Mouse (Mus musculus) forebrain, embryonic 10.5 days (tissue): ENCODE results near the gene Ugt1a5. TPM values are rescaled to one million over a fixed set of nuclear protein-coding genes. Genes with fewer than 3 reads are reported as not detected.

ENCODE experiments used
- DNase-seq: peaks from one replicate; pipeline ENCODE4 v3.0.0-alpha.2; 2017; ENCODE audit warnings: low spot score; ENCODE audit errors: extremely low spot score
- H3K27ac ChIP-seq: fragments of 300-500 bp; sonication (generic); 2 replicates; pipeline ENCODE4 v1.5.1; 2016; ENCODE audit warnings: mild to moderate bottlenecking
- H3K27me3 ChIP-seq: fragments of 300-500 bp; sonication (generic); 2 replicates; pipeline ENCODE4 v1.6.1; 2016; ENCODE audit warnings: mild to moderate bottlenecking; ENCODE audit not compliant: poor library complexity, severe bottlenecking
- H3K36me3 ChIP-seq: fragments of 300-500 bp; sonication (generic); replicated peaks from 2 replicates; pipeline ENCODE4 v1.6.1; 2016; ENCODE audit warnings: mild to moderate bottlenecking, moderate library complexity
- H3K4me1 ChIP-seq: fragments of 300-500 bp; sonication (generic); 2 replicates; pipeline ENCODE4 v1.6.1; 2016
- H3K4me3 ChIP-seq: fragments of 300-500 bp; sonication (generic); 2 replicates; pipeline ENCODE4 v1.5.1; 2016; ENCODE audit warnings: mild to moderate bottlenecking, moderate library complexity
- H3K9me3 ChIP-seq: fragments of 300-500 bp; sonication (generic); 2 replicates; pipeline ENCODE4 v1.6.1; 2016; ENCODE audit warnings: mild to moderate bottlenecking, moderate library complexity
- WGBS: fragments of 180-500 bp; shearing (Covaris S2); methylation state at CpG from one replicate; pipeline ENCODE4 v1.1.7; 2016; 5-methylcytosine and 5-hydroxymethylcytosine counted together
- polyA plus RNA-seq: library from polyadenylated mRNA; unstranded; fragments of >200 nt; fragmentation: Nextera tagmentation; extraction: Ambion mirVana; gene quantifications from 2 replicates; pipeline ENCODE4 v1.2.1, GENCODE M21; 2016

The Ugt1a5 gene
- polyA plus RNA-seq, 1 experiment from 2014 or later: not detected

DNA sequence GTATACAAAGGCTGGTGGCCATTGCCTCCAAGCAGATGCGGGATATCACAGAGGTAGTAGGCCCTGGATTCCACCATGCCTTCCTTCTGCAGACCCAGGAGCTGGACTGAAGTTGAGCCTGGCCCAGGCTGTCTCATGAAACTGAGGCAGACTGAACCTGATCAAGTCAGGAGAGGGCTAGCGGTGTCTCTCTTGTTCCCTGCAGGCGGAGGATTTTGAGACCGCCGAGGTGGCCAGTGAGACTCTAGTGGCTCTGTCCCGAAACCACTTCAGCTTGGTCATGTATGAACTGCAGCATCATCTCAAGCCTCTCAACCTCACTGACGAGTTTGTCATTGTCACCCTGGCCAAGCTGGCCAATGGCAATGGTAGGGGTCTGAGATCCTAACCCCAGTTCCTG, 64.6 kb downstream of the Ugt1a5 start:
- 75% methylated on average over 7 of the region's 7 CpGs for WGBS
- no peak overlapping the region for H3K4me3 ChIP-seq
- peaks cover 100% of the 10 kb centered on the region for H3K9me3 ChIP-seq
- no peak for DNase-seq
- no peak overlapping the region for H3K27ac ChIP-seq
- H3K4me1 ChIP-seq: no peaks in the 10 kb centered on the region
- H3K36me3 ChIP-seq: no peaks in the 10 kb centered on the region
- no peaks in the 10 kb centered on the region for H3K27me3 ChIP-seq

DNA sequence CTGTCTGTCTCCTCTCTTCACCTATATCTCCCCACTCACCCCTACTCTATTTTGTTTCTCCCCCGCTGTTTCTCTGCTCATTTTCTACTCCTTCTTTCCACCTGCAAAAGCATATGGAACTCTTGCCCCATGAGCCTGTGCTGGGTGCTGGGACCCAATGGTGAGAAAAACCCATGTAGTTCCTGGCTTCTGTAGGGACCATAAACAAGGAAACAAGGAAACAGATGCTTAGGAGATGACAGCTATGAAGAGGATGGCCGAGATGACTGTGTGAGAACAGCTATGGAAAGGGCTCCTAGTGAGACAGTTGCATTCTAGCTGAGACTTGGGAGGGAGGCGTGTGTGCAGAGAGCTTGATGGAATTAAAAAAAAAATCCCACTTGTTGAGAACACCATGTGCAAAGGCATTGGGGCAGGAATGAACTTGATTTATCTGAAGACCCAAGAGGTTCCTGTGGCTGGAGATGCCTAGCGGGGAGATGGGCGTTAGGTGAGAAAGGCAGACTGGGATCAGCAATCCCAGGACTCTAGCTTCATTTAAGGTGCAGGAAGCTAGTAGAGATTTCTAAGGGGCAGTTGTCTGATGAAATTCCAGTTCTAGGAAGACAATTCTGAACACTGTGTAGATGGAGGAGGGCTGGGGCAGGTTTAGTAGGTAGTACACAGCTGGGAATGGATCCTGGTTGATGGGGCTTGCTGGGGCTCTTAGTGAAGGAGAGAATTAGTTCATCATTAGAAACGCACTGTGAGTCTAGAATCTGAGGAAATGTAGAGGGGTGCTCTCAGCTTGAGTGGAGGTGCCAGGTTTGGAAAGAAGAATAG, 65.4 kb downstream of the Ugt1a5 start:
- Histone ChIP-seq H3K27ac (no peak overlapping the region), H3K27me3 (no peaks in the 10 kb centered on the region), H3K4me3 (no peak overlapping the region), H3K9me3 (peaks cover 100% of the 10 kb centered on the region), H3K4me1 (no peaks in the 10 kb centered on the region), H3K36me3 (no peaks in the 10 kb centered on the region)
- no peak for DNase-seq
- WGBS: 80% methylated on average over 6 of the region's 6 CpGs

DNA sequence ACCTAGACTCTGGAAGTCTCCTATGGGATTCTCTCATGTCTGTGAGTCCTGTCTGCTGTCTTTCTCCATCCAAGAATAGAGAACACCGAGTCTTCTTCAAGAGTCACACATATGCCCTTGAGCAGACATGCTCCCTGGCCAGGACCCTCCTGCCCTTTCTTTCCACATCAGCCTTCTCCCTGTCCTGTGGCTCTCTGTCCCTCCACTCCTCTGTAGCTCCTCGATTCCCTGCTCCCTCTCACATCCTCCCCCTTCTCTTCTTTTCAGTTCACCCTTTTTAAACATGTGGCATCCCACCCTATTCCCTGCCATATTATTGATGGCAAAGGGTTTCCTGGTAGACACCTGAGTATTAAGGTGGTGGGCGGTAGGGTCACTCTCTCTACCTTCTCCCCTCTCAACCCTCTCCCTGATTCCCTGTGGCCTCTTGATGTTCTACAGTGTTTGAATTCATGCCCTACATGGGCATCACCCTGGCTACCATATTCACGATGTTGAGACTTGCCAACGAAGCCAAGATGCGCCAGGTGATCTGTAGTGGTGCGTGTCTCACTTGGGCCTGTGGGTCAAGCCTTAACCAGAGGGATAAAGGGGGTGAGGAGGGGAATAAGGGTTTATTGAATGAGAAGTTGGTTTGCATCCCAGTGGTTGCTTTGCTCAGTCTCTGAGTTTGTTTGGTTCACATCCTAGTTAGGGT, 66.1 kb downstream of the Ugt1a5 start:
- H3K36me3 ChIP-seq: no peaks in the 10 kb centered on the region
- H3K4me1 ChIP-seq: no peaks in the 10 kb centered on the region
- H3K27ac ChIP-seq: no peak overlapping the region
- DNase-seq: no peak
- H3K4me3 ChIP-seq: no peak overlapping the region
- WGBS: 72% methylated on average over 7 of the region's 7 CpGs
- H3K9me3 ChIP-seq: peaks cover 98% of the 10 kb centered on the region
- no peaks in the 10 kb centered on the region for H3K27me3 ChIP-seq

- 56% methylated on average over 3 of the region's 3 CpGs for WGBS
- Histone ChIP-seq H3K4me1 (no peaks in the 10 kb centered on the region), H3K27me3 (no peaks in the 10 kb centered on the region)
These were observed 67.0 kb downstream of the Ugt1a5 start for GRCm38 (mm10) chr1:88232664-88233380.

GRCm38 (mm10) chr1:88233421-88234247, 67.8 kb downstream of the Ugt1a5 start:
- 74% methylated on average over 14 of the region's 14 CpGs for WGBS
- H3K27me3 ChIP-seq: no peaks in the 10 kb centered on the region
- H3K36me3 ChIP-seq: no peaks in the 10 kb centered on the region
- H3K4me1 ChIP-seq: no peaks in the 10 kb centered on the region
- H3K9me3 ChIP-seq: peaks cover 98% of the 10 kb centered on the region
- no peak overlapping the region for H3K4me3 ChIP-seq
- no peak for DNase-seq
- no peak overlapping the region for H3K27ac ChIP-seq

More at GRCm38 (mm10) chr1:88232664-88233380, 67.0 kb downstream of the Ugt1a5 start:
- Histone ChIP-seq H3K36me3 (no peaks in the 10 kb centered on the region), H3K27ac (no peak overlapping the region), H3K9me3 (peaks cover 98% of the 10 kb centered on the region), H3K4me3 (no peak overlapping the region)
- DNase-seq: no peak

GRCm38 (mm10) chr1:88234248-88234610, 68.4 kb downstream of the Ugt1a5 start:
- 68% methylated on average over 4 of the region's 4 CpGs for WGBS
- H3K36me3 ChIP-seq: no peaks in the 10 kb centered on the region
- H3K9me3 ChIP-seq: peaks cover 98% of the 10 kb centered on the region
- H3K4me1 ChIP-seq: no peaks in the 10 kb centered on the region
- no peak overlapping the region for H3K27ac ChIP-seq
- H3K4me3 ChIP-seq: no peak overlapping the region
- no peaks in the 10 kb centered on the region for H3K27me3 ChIP-seq
- no peak for DNase-seq

GRCm38 (mm10) chr1:88234646-88235045, 68.8 kb downstream of the Ugt1a5 start:
- 44% methylated on average over 5 of the region's 5 CpGs for WGBS
- Histone ChIP-seq H3K9me3 (peaks cover 98% of the 10 kb centered on the region), H3K4me3 (no peak overlapping the region), H3K4me1 (no peaks in the 10 kb centered on the region), H3K27me3 (no peaks in the 10 kb centered on the region), H3K36me3 (no peaks in the 10 kb centered on the region), H3K27ac (no peak overlapping the region)
- no peak for DNase-seq

DNA sequence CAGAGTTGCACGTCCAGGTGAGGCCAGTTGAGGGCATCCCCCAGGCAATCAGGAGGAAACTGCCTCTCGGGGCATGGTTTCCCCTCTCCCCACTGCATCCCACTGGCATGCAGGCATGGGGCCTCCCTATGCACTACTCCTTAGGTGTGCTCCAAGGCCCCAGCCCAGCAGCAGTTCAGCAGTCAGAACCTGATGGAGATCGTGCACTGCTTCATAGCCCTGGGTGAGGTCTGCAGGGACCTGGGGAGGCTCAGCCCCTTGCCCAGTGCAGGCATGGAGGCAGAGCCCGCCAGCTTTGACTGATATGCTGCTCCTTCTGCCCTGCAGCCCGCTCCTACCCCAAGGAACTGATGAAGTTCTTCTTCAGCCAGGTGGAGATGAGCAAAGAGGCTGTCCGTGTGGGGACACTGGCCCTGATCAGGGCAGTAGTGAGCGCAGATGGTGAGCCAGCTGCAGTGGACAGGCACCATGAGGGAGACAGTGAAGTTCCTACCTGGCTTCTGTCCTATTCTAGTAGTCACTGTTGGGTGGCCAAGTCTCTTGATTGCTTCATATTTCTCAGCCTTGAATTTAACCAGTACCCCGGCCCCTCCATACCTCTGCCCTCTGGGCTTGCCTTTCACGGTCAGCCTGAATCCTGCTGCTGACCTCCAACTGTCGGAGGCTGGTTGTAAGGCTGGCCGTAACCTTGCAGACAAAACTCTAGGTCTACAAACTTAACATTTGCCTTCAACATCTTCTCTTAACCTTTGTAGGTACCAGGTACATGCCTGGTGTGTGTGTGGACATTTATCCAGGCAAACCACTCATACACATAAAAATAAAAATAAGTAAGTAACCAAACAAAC, 69.5 kb downstream of the Ugt1a5 start:
- Histone ChIP-seq H3K27me3 (no peaks in the 10 kb centered on the region), H3K9me3 (peaks cover 98% of the 10 kb centered on the region), H3K36me3 (no peaks in the 10 kb centered on the region), H3K27ac (no peak overlapping the region), H3K4me1 (no peaks in the 10 kb centered on the region), H3K4me3 (no peak overlapping the region)
- 68% methylated on average over 11 of the region's 11 CpGs for WGBS
- DNase-seq: no peak

- H3K27ac ChIP-seq: no peak overlapping the region
- no peaks in the 10 kb centered on the region for H3K36me3 ChIP-seq
- no peaks in the 10 kb centered on the region for H3K4me1 ChIP-seq
- DNase-seq: no peak
- 71% methylated on average over 4 of the region's 4 CpGs for WGBS
- H3K27me3 ChIP-seq: no peaks in the 10 kb centered on the region
- H3K4me3 ChIP-seq: no peak overlapping the region
- peaks cover 98% of the 10 kb centered on the region for H3K9me3 ChIP-seq
These were observed 70.1 kb downstream of the Ugt1a5 start for GRCm38 (mm10) chr1:88235894-88236415.

DNA sequence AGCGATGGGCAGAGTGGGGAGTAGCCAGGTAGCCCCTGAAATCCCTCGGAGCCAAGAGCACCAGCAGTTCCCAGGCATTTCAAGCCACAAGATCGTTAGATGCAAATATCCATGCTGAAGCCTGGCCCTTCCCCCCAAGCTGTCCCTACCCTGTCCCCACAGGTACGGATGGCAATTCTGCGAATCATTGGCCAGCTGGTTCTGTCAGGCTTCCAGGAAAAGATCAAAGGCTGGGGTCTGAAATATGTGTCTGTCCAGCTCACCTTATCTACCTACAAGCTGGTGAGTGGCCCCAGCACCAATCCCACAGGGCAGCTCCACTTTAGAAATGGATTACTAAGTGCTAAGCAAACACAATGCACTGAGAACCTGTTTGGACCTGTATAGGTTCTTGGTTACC, 71.5 kb downstream of the Ugt1a5 start:
- Histone ChIP-seq H3K4me3 (no peak overlapping the region), H3K4me1 (no peaks in the 10 kb centered on the region), H3K27me3 (no peaks in the 10 kb centered on the region), H3K9me3 (peaks cover 98% of the 10 kb centered on the region), H3K27ac (no peak overlapping the region), H3K36me3 (no peaks in the 10 kb centered on the region)
- no peak for DNase-seq
- 80% methylated on average over 5 of the region's 5 CpGs for WGBS

GRCm38 (mm10) chr1:88238771-88239170, 73.0 kb downstream of the Ugt1a5 start:
- Histone ChIP-seq H3K27ac (no peak overlapping the region), H3K9me3 (peaks cover 98% of the 10 kb centered on the region), H3K27me3 (no peaks in the 10 kb centered on the region), H3K4me1 (no peaks in the 10 kb centered on the region), H3K4me3 (no peak overlapping the region), H3K36me3 (no peaks in the 10 kb centered on the region)
- 78% methylated on average over 6 of the region's 6 CpGs for WGBS
- no peak for DNase-seq
